Mouse (Mus musculus) small intestine, adult 10 weeks (tissue): ENCODE measurements around the gene Cox8c. TPM values are rescaled to one million over a fixed set of nuclear protein-coding genes. Genes with fewer than 3 reads are reported as not detected.

Source experiments
- polyA plus RNA-seq: library from polyadenylated mRNA; stranded (reverse); fragments of 350-450 nt; fragmentation: Illumina TruSeq; extraction: RNeasy Lipid Tissue Mini Kit (QIAGEN cat#74804); gene quantifications from one replicate; pipeline ENCODE4 v1.2.3, GENCODE M21; 2014; ENCODE audit warnings: low replicate concordance

Gene Cox8c
- polyA plus RNA-seq = not detected

GRCm38 (mm10) chr12:102899091-102899490 lies at the start of gene Cox8c:
Cox8c (plus strand) TSS chr12:102899316.

GRCm38 (mm10) chr12:102878031-102878823 lies 20.9 kb upstream of the Cox8c start, which contains the start of gene Btbd7:
Btbd7 (minus strand) TSS chr12:102878471.

GRCm38 (mm10) chr12:102948778-102949394 lies 49.8 kb downstream of the Cox8c start, which contains the start of gene Unc79:
Unc79 (plus strand) TSS chr12:102948859.

Other genes with a start within 250 kb of the Cox8c start
- 2.4 TPM for gene Itpk1, start 194.4 kb upstream of the Cox8c start, polyA plus RNA-seq
- not detected for gene Moap1, start 155.7 kb upstream of the Cox8c start, polyA plus RNA-seq
- 12.3 TPM for gene Tmem251, start 155.6 kb upstream of the Cox8c start, polyA plus RNA-seq
- gene Gm28051, start 141.6 kb upstream of the Cox8c start, polyA plus RNA-seq = not detected
- 18.9 TPM for gene Gon7, start 141.5 kb upstream of the Cox8c start, polyA plus RNA-seq
- 15.8 TPM for gene Ubr7, start 141.3 kb upstream of the Cox8c start, polyA plus RNA-seq
- gene Gm20604, start 140.6 kb upstream of the Cox8c start, polyA plus RNA-seq = 14.5 TPM
- 34.2 TPM for gene Btbd7, start 20.8 kb upstream of the Cox8c start, polyA plus RNA-seq
- gene Unc79, start 49.5 kb downstream of the Cox8c start, polyA plus RNA-seq = 0.07 TPM